Mouse (Mus musculus) hindbrain, postnatal 0 days (tissue): Measurements from ENCODE around the gene Sgta. TPM values are rescaled to one million over a fixed set of nuclear protein-coding genes. Genes with fewer than 3 reads are reported as not detected.

Experiments used
- ATAC-seq: fragments of 200-750 bp; cut with Nextera tagmentation; 2 replicates; pipeline ENCODE4 v1.8.0; 2017; ENCODE audit warnings: mild to moderate bottlenecking, moderate TSS enrichment, moderate library complexity
- DNase-seq: peaks from one replicate; pipeline ENCODE4 v3.0.0-alpha.2; 2015; ENCODE audit warnings: low spot score
- H3K27ac ChIP-seq: fragments of 300-500 bp; sonication (generic); 2 replicates; pipeline ENCODE4 v1.5.1; 2014; ENCODE audit warnings: mild to moderate bottlenecking
- H3K27me3 ChIP-seq: fragments of 300-500 bp; sonication (generic); 2 replicates; pipeline ENCODE4 v1.6.1; 2014; ENCODE audit warnings: low read length, mixed read lengths; ENCODE audit not compliant: insufficient read depth
- H3K36me3 ChIP-seq: fragments of 300-500 bp; sonication (generic); 2 replicates; pipeline ENCODE4 v1.6.1; 2014; ENCODE audit warnings: low read length, mixed read lengths; ENCODE audit not compliant: insufficient read depth
- H3K4me1 ChIP-seq: fragments of 300-500 bp; sonication (generic); 2 replicates; pipeline ENCODE4 v1.6.1; 2014; ENCODE audit warnings: antibody characterized with exemption, low read length, mixed read lengths; ENCODE audit not compliant: insufficient read depth
- H3K4me2 ChIP-seq: fragments of 300-500 bp; sonication (generic); 2 replicates; pipeline ENCODE4 v1.6.1; 2014; ENCODE audit warnings: low read depth, mild to moderate bottlenecking, low read length, moderate library complexity, mixed read lengths
- H3K4me3 ChIP-seq: fragments of 300-500 bp; sonication (generic); 2 replicates; pipeline ENCODE4 v1.5.1; 2014; ENCODE audit warnings: low read length
- H3K9ac ChIP-seq: fragments of 300-500 bp; sonication (generic); replicated peaks from 2 replicates; pipeline ENCODE4 v1.6.1; 2014; ENCODE audit warnings: mild to moderate bottlenecking, low read length, moderate library complexity, mixed read lengths
- H3K9me3 ChIP-seq: fragments of 300-500 bp; sonication (generic); 2 replicates; pipeline ENCODE4 v1.6.1; 2016; ENCODE audit warnings: low read length, mixed read lengths
- CTCF ChIP-seq: IDR thresholded peaks from 2 replicates; pipeline ENCODE4 v1.5.1; 2016; ENCODE audit warnings: antibody characterized with exemption, control low read depth, low read depth
- WGBS: fragments of 180-500 bp; shearing (Covaris S2); extraction: QIAGEN DNeasy Blood & Tissue Kit; methylation state at CpG from one replicate; pipeline ENCODE4 v1.1.7; 2014; 5-methylcytosine and 5-hydroxymethylcytosine counted together
- polyA plus RNA-seq: library from polyadenylated mRNA; unstranded; fragments of >200 nt; fragmentation: Nextera tagmentation; extraction: Ambion mirVana; gene quantifications from 2 replicates; pipeline ENCODE4 v1.2.1, GENCODE M21; 2015
- total RNA-seq: library from RNA; depleted of rRNA; stranded (reverse); fragments of >200 nt; gene quantifications from 2 replicates; pipeline ENCODE4 v1.2.3, GENCODE M21; 2014

The Sgta gene
- total and polyA plus RNA-seq, 2 experiments from 2014 or later = 279 to 290 TPM

DNA sequence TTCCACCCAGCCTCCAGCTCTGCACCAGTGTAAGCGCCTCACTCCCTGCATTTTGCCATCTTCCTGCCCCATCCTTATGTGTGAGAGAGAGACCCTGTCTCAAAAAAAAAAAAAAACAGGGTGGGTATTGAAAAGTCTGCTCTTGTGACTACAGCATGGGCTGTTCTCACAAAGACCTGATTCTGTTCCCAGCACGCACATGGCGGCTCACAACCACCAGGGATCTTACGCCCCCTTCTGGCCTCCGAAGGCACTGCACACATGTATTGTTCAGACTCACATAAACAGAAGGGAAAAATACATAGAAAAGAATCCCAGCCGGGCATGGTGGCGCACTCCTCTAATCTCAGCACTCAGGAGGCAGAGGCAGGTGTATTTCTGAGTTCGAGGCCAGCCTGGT is 37.2 kb downstream of the Sgta start:
- Histone ChIP-seq H3K4me3 (no peak overlapping the region), H3K9me3 (no peaks in the 10 kb centered on the region), H3K4me2 (no peak overlapping the region), H3K9ac (no peak overlapping the region), H3K4me1 (peaks cover 8% of the 10 kb centered on the region; the same call in 1 of the 2 replicates), H3K36me3 (no peaks in the 10 kb centered on the region), H3K27ac (no peak overlapping the region), H3K27me3 (no peaks in the 10 kb centered on the region)
- peak; percentile 54 for TF ChIP-seq CTCF
- no peak for ATAC-seq
- 68% methylated on average over 8 of the region's 8 CpGs for WGBS
- peak; percentile 27 for DNase-seq

DNA sequence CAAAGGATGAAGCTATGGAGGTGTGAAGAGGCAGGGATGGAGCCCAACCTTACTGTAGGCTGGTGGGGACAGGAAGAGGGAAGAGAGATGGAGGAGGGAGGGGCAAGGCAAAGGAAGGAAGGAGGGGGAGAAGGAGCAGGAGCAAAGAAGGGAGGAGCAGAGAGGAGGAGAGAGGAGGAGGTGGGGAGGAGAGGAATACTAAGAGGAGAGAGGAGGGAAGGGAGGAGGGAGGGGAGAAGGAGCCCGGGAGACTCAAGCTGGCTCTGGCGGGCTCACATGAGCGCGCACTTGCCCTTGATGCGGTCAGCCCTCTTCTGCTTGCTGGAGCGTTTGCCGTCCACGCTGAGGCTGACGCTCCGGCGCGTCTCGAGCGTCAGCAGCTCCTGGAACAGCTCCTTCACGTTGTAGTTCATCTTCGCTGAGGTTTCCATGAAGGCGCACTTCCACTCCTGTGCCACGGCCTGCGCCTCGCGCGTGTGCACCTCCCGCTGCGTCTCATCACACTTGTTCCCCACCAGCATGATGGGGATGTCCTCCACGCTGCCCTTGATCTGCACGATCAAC is 38.4 kb downstream of the Sgta start:
- WGBS = 15% methylated on average over 26 of the region's 26 CpGs
- Histone ChIP-seq H3K4me2 (peak overlapping the region; percentile 21), H3K27ac (peak overlapping the region; percentile 26; the same call in 1 of the 2 replicates), H3K4me1 (peaks cover 8% of the 10 kb centered on the region; the same call in 1 of the 2 replicates), H3K4me3 (no peak overlapping the region), H3K9me3 (no peaks in the 10 kb centered on the region), H3K27me3 (no peaks in the 10 kb centered on the region), H3K36me3 (no peaks in the 10 kb centered on the region), H3K9ac (no peak overlapping the region)
- peak; percentile 19 for DNase-seq
- ATAC-seq = peak; percentile 8; the same call in 1 of the 2 replicates
- no peak for TF ChIP-seq CTCF

DNA sequence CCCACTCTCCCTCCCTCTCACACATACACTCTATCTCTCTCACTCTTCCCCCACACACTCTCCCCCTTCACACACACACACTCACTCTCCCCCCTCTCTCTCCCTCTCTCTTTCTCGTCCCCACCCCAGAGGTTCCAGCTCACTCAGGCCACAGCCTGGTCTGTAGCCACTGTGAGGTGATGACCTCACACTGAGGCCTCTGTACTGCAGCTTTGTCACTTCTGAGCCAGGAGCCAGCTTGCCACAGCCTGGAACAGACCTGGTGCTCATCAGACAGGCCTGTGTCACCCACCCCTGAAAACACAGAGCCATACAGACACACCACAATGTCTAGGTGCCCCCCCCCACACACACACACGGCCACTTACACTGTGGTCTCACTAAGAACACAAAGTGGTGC is 39.8 kb downstream of the Sgta start:
- 61% methylated on average over 2 of the region's 2 CpGs for WGBS

DNA sequence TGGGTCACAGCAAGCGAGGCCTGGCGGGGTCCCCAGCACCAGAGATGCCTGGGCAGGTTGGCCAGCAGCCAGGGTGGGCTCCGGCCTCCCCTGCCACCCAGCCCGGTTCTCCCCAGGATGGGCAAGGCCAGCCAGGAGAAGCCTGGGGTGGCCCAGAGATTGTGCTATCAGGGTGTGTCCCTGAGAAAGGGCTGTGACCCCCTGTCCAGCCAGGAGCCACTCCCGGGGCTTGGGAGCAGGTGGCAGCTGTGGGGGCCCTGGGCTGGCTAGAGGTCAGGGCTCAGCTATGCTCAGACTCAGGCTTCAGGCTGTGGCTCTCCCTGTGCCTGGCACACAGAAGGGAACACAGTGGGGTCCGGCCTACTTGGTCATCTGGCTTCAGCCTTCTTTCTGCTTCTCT is 40.3 kb downstream of the Sgta start:
- no peaks in the 10 kb centered on the region for H3K36me3 ChIP-seq
- no peak overlapping the region for H3K27ac ChIP-seq
- TF ChIP-seq CTCF = no peak
- no peaks in the 10 kb centered on the region for H3K27me3 ChIP-seq
- no peak for ATAC-seq
- WGBS = 76% methylated on average over 6 of the region's 6 CpGs
- H3K4me3 ChIP-seq = no peak overlapping the region
- DNase-seq = no peak
- H3K9ac ChIP-seq = no peak overlapping the region
- H3K9me3 ChIP-seq = no peaks in the 10 kb centered on the region
- peaks cover 9% of the 10 kb centered on the region for H3K4me1 ChIP-seq
- H3K4me2 ChIP-seq = no peak overlapping the region

More for the DNA sequence above, 39.8 kb downstream of the Sgta start:
- Histone ChIP-seq H3K4me3 (no peak overlapping the region), H3K4me2 (no peak overlapping the region), H3K27me3 (no peaks in the 10 kb centered on the region), H3K9me3 (no peaks in the 10 kb centered on the region), H3K27ac (no peak overlapping the region), H3K4me1 (peaks cover 10% of the 10 kb centered on the region), H3K9ac (no peak overlapping the region), H3K36me3 (no peaks in the 10 kb centered on the region)
- TF ChIP-seq CTCF = no peak
- DNase-seq (no peak), ATAC-seq (no peak)

DNA sequence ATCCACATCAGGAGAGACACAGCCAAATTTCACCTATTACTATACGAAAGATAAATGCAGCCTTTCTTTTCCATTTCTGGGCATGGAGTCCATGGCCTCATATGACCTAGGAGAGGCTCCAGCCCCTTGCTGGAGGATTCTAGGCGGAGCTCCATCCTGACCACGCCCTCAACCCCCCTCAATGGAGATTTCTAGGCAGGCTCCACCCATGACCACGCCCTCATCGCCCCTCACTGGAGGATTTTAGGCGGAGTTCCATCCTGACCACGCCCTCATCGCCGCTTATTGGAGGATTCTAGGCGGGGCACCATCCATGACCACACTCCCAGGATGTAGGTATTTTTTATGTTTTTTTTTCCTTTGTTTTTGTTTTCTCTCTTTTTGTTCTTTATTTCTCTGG is 41.7 kb downstream of the Sgta start:
- Histone ChIP-seq H3K27ac (no peak overlapping the region), H3K27me3 (no peaks in the 10 kb centered on the region), H3K9ac (no peak overlapping the region), H3K36me3 (no peaks in the 10 kb centered on the region), H3K4me2 (no peak overlapping the region), H3K4me3 (no peak overlapping the region), H3K4me1 (peaks cover 4% of the 10 kb centered on the region; the same call in 1 of the 2 replicates), H3K9me3 (no peaks in the 10 kb centered on the region)
- 40% methylated on average over 10 of the region's 10 CpGs for WGBS
- no peak for TF ChIP-seq CTCF
- DNase-seq = peak; percentile 80
- ATAC-seq = no peak

DNA sequence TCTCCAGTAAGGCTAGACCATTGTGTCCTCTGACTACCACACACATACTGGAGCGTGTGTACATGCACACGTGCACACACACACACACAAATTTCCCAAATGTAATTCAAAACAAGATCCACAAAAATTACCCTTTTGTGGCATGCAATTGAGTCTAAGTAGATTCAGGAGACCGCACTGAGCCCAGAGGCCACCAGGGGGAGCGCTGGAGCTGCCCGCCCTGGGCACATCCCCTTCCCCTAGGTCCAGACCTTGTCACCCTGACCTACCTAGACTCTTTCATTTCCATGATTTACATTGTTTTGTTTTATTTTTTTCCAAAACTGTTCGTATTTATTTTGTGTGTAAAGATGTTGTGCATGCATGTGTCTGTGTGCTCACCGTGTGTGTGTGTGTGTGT is 43.3 kb downstream of the Sgta start:
- 9% methylated on average over 7 of the region's 7 CpGs for WGBS
- Histone ChIP-seq H3K36me3 (no peaks in the 10 kb centered on the region), H3K9me3 (no peaks in the 10 kb centered on the region), H3K27ac (no peak overlapping the region), H3K4me3 (no peak overlapping the region), H3K9ac (no peak overlapping the region), H3K4me2 (no peak overlapping the region), H3K4me1 (peaks cover 4% of the 10 kb centered on the region; the same call in 1 of the 2 replicates), H3K27me3 (no peaks in the 10 kb centered on the region)
- peak; percentile 78 for TF ChIP-seq CTCF
- DNase-seq (peak; percentile 47), ATAC-seq (no peak)

DNA sequence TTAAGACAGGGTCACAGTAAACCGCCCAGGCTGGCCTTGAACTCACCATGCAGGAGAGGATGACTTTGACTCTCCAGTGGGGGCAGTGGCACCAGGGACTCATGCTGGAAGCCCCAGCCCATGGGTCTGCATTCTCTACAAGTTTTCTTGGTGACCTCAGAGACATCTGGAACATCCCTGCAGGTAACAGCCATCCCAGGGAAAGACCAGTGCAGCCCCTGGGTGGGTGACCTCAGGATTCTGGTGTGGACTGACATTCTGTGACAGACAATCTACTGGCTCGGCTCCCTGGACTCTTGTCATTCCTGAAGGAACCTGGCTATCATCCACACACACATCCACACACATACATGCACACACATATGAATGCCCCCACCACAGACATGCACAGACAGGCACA is 44.3 kb downstream of the Sgta start:
- ATAC-seq = no peak
- 86% methylated on average over 2 of the region's 2 CpGs for WGBS

More for the DNA sequence above, 44.3 kb downstream of the Sgta start:
- peaks cover 4% of the 10 kb centered on the region; the same call in 1 of the 2 replicates for H3K4me1 ChIP-seq
- no peaks in the 10 kb centered on the region for H3K9me3 ChIP-seq
- H3K9ac ChIP-seq = no peak overlapping the region
- no peaks in the 10 kb centered on the region for H3K36me3 ChIP-seq
- H3K4me3 ChIP-seq = no peak overlapping the region
- H3K27ac ChIP-seq = no peak overlapping the region
- TF ChIP-seq CTCF = no peak
- H3K4me2 ChIP-seq = no peak overlapping the region
- H3K27me3 ChIP-seq = no peaks in the 10 kb centered on the region
- no peak for DNase-seq
